Mouse (Mus musculus): ENCODE data around the gene Ptges2. TPM values are rescaled to one million over a fixed set of nuclear protein-coding genes. Genes with fewer than 3 reads are reported as not detected.

Gene Ptges2
- total and polyA plus RNA-seq, 3 experiments: 30.4 to 396 (median 47.0) TPM

DNA sequence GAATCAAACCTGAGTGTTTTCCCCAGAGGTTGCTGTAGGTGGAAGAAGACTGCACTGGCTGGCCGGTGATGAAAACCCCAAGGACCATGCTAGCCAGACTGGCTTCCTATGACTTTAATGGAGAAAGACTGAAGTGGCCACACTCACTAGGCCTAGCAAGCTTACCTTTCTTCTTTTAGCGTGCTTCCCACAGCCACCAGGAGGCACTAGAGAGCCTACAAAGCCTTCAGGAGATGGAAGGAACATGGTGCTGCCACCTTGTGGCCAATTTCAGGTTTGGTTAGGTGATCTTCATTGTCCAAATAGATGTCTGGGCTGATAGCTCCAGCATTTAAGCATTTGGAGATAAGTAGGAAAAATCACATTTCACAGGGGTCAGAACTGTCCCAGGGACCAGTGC is 9.0 kb downstream of the Ptges2 start:
- Histone ChIP-seq H3K79me2 (ENCODE audit: control insufficient read depth, insufficient read depth, low read length, poor library complexity) (no peaks in the 10 kb centered on the region), H3K9ac (ENCODE audit: control insufficient read depth, low read depth, low read length, poor library complexity, severe bottlenecking) (no peak overlapping the region), H3K36me3 (ENCODE audit: control insufficient read depth in 1 of 2, insufficient read depth in 2 of 2, low read length in 2 of 2) (no peaks in the 10 kb centered on the region), H3K27me3 (ENCODE audit: control insufficient read depth in 1 of 2, insufficient read depth in 2 of 2, low read length in 2 of 2) (no peaks in the 10 kb centered on the region), H3K4me1 (ENCODE audit: control insufficient read depth in 1 of 2, insufficient read depth in 2 of 2, low read length in 2 of 2) (no peaks in the 10 kb centered on the region), H3K27ac (ENCODE audit: control insufficient read depth, low read depth, low read length) (no peak overlapping the region), H3K4me3 (ENCODE audit: control insufficient read depth in 1 of 2, insufficient read depth in 1 of 2, low read depth in 2 of 2, low read length in 2 of 2) (no peak overlapping the region), H3K9me3 (replicated peaks; ENCODE audit: insufficient read depth, low read length) (no peaks in the 10 kb centered on the region)
- peak; percentile 97 for DNase-seq (ENCODE audit: low read depth, low spot score)
- peak; percentile 75; the same call in 1 of the 2 replicates for TF ChIP-seq SIN3A (IDR thresholded peaks at IDR 0.05; ENCODE audit: low read length)
- no peak for TF ChIP-seq GABPA (IDR thresholded peaks at IDR 0.05; ENCODE audit: low read depth, low read length)
- TF ChIP-seq GATA1 (IDR thresholded peaks at IDR 0.05; ENCODE audit: low read depth, low read length): peak; percentile 61; the same call in 1 of the 2 replicates
- 0 out of 2 replicates have a peak, but pooled peaks have one; percentile 31 for TF ChIP-seq TBP (IDR thresholded peaks at IDR 0.05; ENCODE audit: low read depth, low read length)
- TF ChIP-seq MYC (IDR thresholded peaks at IDR 0.05; ENCODE audit: low read depth, low read length): peak; percentile 78
- TF ChIP-seq EP300 (IDR thresholded peaks at IDR 0.05; ENCODE audit: low read depth in 1 of 2, low read length in 2 of 2): peak in 1 of 2 experiments; percentile 46; a peak in 2 of 4 replicates
- peak; percentile 100 for TF ChIP-seq SMC3 (IDR thresholded peaks at IDR 0.05; ENCODE audit: low read depth, low read length)
- peak; percentile 99 to 100 (median 100) for TF ChIP-seq CTCF (IDR thresholded peaks at IDR 0.05 in 2 of 3, conservative IDR thresholded peaks at IDR 0.05 in 1 of 3; ENCODE audit: control insufficient read depth in 1 of 3, insufficient read depth in 1 of 3, low read depth in 2 of 3, low read length in 3 of 3, poor library complexity in 1 of 3, severe bottlenecking in 1 of 3)
- peak; percentile 33; the same call in 1 of the 2 replicates for TF ChIP-seq MXI1 (IDR thresholded peaks at IDR 0.05; ENCODE audit: low read depth, low read length)
- peak; percentile 65 for TF ChIP-seq HCFC1 (IDR thresholded peaks at IDR 0.05; ENCODE audit: low read depth, low read length)
- peak; percentile 87 for TF ChIP-seq RAD21 (IDR thresholded peaks at IDR 0.05; ENCODE audit: low read depth, low read length)
- no peak for TF ChIP-seq UBTF (IDR thresholded peaks at IDR 0.05; ENCODE audit: borderline replicate concordance, insufficient read depth, low read depth, low read length)
- peak; percentile 42; the same call in 1 of the 2 replicates for TF ChIP-seq ZNF384 (IDR thresholded peaks at IDR 0.05; ENCODE audit: low read depth, low read length)
- TF ChIP-seq ZC3H11A (IDR thresholded peaks at IDR 0.05; ENCODE audit: low read depth, low read length): peak; percentile 96
- no peak for TF ChIP-seq MAX (IDR thresholded peaks at IDR 0.05; ENCODE audit: low read length)
- TF ChIP-seq MAFK (IDR thresholded peaks at IDR 0.05; ENCODE audit: borderline replicate concordance, low read depth, low read length): no peak

DNA sequence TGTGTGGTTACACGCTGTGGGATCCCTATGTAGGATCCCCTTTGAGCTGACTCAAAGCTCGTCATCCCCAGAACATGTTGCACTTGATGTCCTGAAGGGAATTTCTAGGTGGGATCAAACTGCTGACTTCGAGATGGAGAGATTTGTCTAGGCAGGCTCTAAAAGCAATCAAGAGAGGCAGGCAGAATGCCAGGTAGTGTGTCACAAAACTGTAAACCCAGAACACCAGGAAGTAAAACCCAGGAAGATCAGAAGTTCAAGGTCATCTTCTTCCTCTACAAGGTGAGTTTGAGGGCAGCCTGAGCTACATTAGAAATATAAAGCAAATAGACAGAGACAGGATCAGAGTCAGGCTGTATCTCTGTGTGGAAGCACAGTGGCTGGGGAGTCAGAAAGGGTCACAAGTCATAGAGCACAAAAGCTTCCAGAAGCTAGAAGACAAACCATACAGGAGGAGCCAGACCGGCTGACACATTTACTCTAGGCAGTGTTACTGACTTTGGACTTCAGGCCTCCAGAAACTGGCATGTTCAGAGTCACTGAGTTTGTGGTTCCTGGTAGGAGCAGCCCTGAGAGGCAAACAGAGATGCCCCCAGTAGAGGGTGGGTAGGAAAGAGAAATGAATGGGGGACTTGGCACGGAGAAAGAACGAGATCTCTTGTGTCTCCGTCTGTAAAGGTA is 11.6 kb downstream of the Ptges2 start:
- H3K4me3 ChIP-seq (ENCODE audit: control insufficient read depth in 1 of 2, insufficient read depth in 1 of 2, low read depth in 2 of 2, low read length in 2 of 2): no peak overlapping the region
- no peaks in the 10 kb centered on the region for H3K79me2 ChIP-seq (ENCODE audit: control insufficient read depth, insufficient read depth, low read length, poor library complexity)

More for the DNA sequence above, 11.6 kb downstream of the Ptges2 start:
- Histone ChIP-seq H3K4me1 (ENCODE audit: control insufficient read depth in 1 of 2, insufficient read depth in 2 of 2, low read length in 2 of 2) (no peaks in the 10 kb centered on the region), H3K27me3 (ENCODE audit: control insufficient read depth in 1 of 2, insufficient read depth in 2 of 2, low read length in 2 of 2) (no peaks in the 10 kb centered on the region), H3K36me3 (ENCODE audit: control insufficient read depth in 1 of 2, insufficient read depth in 2 of 2, low read length in 2 of 2) (no peaks in the 10 kb centered on the region), H3K9ac (ENCODE audit: control insufficient read depth, low read depth, low read length, poor library complexity, severe bottlenecking) (no peak overlapping the region), H3K27ac (ENCODE audit: control insufficient read depth, low read depth, low read length) (no peak overlapping the region), H3K9me3 (replicated peaks; ENCODE audit: insufficient read depth, low read length) (no peaks in the 10 kb centered on the region)
- no peak for DNase-seq (ENCODE audit: low read depth, low spot score)
- no peak for TF ChIP-seq GATA1 (IDR thresholded peaks at IDR 0.05; ENCODE audit: low read depth, low read length)

Measured in MEL (cell line).